Mouse (Mus musculus): ENCODE data around the gene Mthfsd. TPM values are rescaled to one million over a fixed set of nuclear protein-coding genes. Genes with fewer than 3 reads are reported as not detected.

The Mthfsd gene
- polyA plus RNA-seq, 1 experiment from 2014 or later, result 68.2 TPM

Small RNA genes lying within 50 kb of the gene (microRNA-seq; reads per million reads assigned to microRNA genes)
- gene Gm27530, result not detected

Other genes with a start within 250 kb of the Mthfsd start
- 28.8 and 30.1 TPM in 2 replicates for gene Foxf1, start 24.0 kb downstream of the Mthfsd start, polyA plus RNA-seq (2016; fragmentation: Nextera tagmentation; extraction: Ambion mirVana)
- gene Foxc2, start 7.8 kb upstream of the Mthfsd start, polyA plus RNA-seq (2016; fragmentation: Nextera tagmentation; extraction: Ambion mirVana), result 11.7 and 15.2 TPM in 2 replicates
- 2.8 and 4.6 TPM in 2 replicates for gene Foxl1, start 19.5 kb upstream of the Mthfsd start, polyA plus RNA-seq (2016; fragmentation: Nextera tagmentation; extraction: Ambion mirVana)

Data from embryonic facial prominence, embryonic 10.5 days (tissue).